In the genomic region with DNA sequence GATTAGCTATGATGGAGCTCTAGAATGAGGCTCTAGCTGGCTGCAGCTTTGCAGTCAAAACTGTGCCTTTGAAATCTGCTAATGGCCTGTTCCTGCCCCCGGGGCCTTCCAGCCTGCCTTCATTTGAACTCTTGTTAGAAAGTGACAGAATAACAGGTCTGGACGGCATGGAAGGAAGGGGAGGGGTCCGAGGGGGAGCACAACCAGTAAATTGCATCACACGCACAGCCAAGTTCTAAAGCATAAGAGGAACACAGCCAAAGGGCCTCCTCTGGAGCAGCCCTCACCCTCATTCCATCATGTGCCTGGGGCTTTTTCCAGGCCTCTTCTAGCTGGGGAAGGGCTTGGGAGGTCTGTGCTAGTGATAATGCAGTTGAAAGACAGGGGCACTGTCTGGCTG, we compare ENCODE assay signal across 11 mouse cellular contexts.
DNase-seq lines count a peak whose midpoint lies in the region; ATAC-seq and TF ChIP-seq lines count a peak whose summit lies in the region.
"Had no signal": no experiment of that assay in that cellular context is flagged by ENCODE, and none has a peak within 500 bp of the region (broad histone marks: within the 10 kb centered on the region; RNA-seq: fewer than 3 reads in every experiment).

No protein-coding gene starts in this region.

- ATAC-seq in limb, embryonic 15.5 days (ENCODE audit: insufficient number of reproducible peaks, low FRiP score, low TSS enrichment, low read depth) = no peak
- ATAC-seq in frontal cortex, adult (ENCODE audit: low TSS enrichment) = no peak

- intact Hi-C loops in left cerebral cortex, adult 2 months (cut with DNase I) = no loop called here
- intact Hi-C loops in left cerebral cortex, postnatal 14 days (cut with DNase I) = loop anchor here (10.0 kb wide), 1 partner anchor 118 kb away; no protein-coding TSS in a partner anchor

- no peak for TF ChIP-seq CTCF in left cerebral cortex, adult 2 months (IDR thresholded peaks at IDR 0.05)

- H3K4me3 ChIP-seq in left cerebral cortex, adult 2 months = no peak overlapping the region
- no peak overlapping the region for H3K4me3 ChIP-seq in limb, embryonic 15.5 days

- no peaks in the 10 kb centered on the region for H3K9me3 ChIP-seq in limb, embryonic 15.5 days

- H3K27ac ChIP-seq in left cerebral cortex, adult 2 months = 0 out of 2 replicates have a peak overlapping the region, but pooled peaks have one; percentile 8
- H3K27ac ChIP-seq in limb, embryonic 15.5 days = peak overlapping the region; percentile 68

- peaks cover 3% of the 10 kb centered on the region for H3K27me3 ChIP-seq in limb, embryonic 15.5 days

- H3K36me3 ChIP-seq in limb, embryonic 15.5 days = no peaks in the 10 kb centered on the region

- H3K4me1 ChIP-seq in limb, embryonic 15.5 days = peaks cover 19% of the 10 kb centered on the region

- no peak overlapping the region for H3K4me2 ChIP-seq in limb, embryonic 15.5 days

- DNase-seq in gastrocnemius, adult 18-20 months (ENCODE audit: low spot score) = peak; percentile 4
- no peak for DNase-seq in gastrocnemius, postnatal 10 days
- no peak for DNase-seq in left cerebral cortex, adult 2 months (ENCODE audit: extremely low spot score in 1 of 2, low spot score in 2 of 2)
- no peak for DNase-seq in left cerebral cortex, postnatal 14 days (ENCODE audit: low spot score in 2 of 2)
- DNase-seq in kidney, adult 18-20 months = peak; percentile 23
- DNase-seq in B cell, adult 2 months = no peak
- DNase-seq: adrenal gland, postnatal 14 days; cerebellum, adult 9-11 months; right cerebral cortex, postnatal 25 days had no signal

- no peak overlapping the region for H3K9ac ChIP-seq in limb, embryonic 15.5 days

- WGBS in limb, embryonic 15.5 days = 11% methylated on average over 4 of the region's 4 CpGs

Comparison
In these comparisons a context has a peak if more than half of its experiments do, and no peak if none do; other contexts are left out.
1. DNase-seq: peak in gastrocnemius, adult 18-20 months (single experiment) and kidney, adult 18-20 months (single experiment); none in gastrocnemius, postnatal 10 days (single experiment), left cerebral cortex, adult 2 months (0 of 2), left cerebral cortex, postnatal 14 days (0 of 2) and B cell, adult 2 months (0 of 2).